Mouse (Mus musculus): ENCODE data around the gene Zbtb20. TPM values are rescaled to one million over a fixed set of nuclear protein-coding genes. Genes with fewer than 3 reads are reported as not detected.

Zbtb20 gene
- polyA plus RNA-seq, 1 experiment, result 4.0 TPM

DNA sequence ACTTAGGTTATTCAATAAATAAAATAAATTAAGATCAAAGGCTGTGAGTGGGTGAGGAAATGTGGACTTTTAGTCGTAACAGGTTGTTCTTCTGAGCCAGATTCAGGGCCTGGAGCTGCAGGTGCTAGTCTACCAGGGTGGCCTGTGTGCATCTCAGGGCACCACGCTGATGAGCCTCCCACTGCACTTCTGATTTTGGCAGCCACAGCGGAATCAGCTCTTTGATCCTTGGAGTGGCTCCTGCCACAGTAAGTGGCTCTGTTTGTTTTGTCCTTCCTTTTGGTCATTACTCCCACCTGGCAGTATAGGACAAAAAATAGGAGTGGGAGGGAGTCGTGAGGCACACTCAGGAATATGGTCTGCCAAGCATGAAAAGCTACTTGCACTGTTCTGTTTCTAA, 354.6 kb downstream of the Zbtb20 start:
- no peak for TF ChIP-seq MYOD1 (IDR thresholded peaks at IDR 0.05; ENCODE audit: control insufficient read depth, insufficient read length, low read depth)
- TF ChIP-seq MYOG (IDR thresholded peaks at IDR 0.05; ENCODE audit: control insufficient read depth, extremely low read depth, insufficient read length), result no peak
- Histone ChIP-seq H3K4me3 (ENCODE audit: insufficient read depth, poor library complexity, severe bottlenecking) (no peak overlapping the region), H3ac (ENCODE audit: control insufficient read depth, insufficient read length, low read depth) (no peak overlapping the region)

DNA sequence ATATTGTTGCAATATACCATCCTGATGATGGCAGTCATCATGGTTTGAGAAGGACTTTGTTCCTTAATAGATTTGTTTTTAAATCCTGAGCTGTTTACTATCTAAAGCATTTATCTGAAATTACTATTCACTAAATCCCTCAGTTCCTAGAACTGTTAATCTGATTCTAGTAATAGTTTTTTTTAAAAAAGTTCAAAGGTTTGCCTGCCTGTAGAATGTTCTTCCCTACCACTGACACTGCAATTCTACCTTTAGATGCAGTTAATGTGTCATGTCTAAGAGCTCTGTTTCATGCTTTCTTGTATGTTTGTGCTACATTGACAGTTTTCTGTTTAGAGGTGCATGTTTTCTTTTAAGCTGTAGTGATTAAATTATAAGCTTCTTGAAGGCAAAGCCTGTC, 358.6 kb downstream of the Zbtb20 start:
- Histone ChIP-seq H3K27me3 (ENCODE audit: control insufficient read depth, insufficient read depth, insufficient read length) (no peaks in the 10 kb centered on the region), H3ac (ENCODE audit: control insufficient read depth, insufficient read length, low read depth) (no peak overlapping the region), H3K79me3 (ENCODE audit: low read depth) (no peaks in the 10 kb centered on the region), H3K4me3 (ENCODE audit: insufficient read depth, poor library complexity, severe bottlenecking) (no peak overlapping the region), H3K79me2 (ENCODE audit: control insufficient read depth, insufficient read depth) (no peaks in the 10 kb centered on the region), H3K36me3 (ENCODE audit: control insufficient read depth, insufficient read depth) (no peaks in the 10 kb centered on the region)
- no peak for TF ChIP-seq CTCF (IDR thresholded peaks at IDR 0.05; ENCODE audit: control insufficient read depth, insufficient read depth, insufficient read length)
- no peak for TF ChIP-seq CEBPB (IDR thresholded peaks at IDR 0.05; ENCODE audit: low read depth)
- TF ChIP-seq MYOG (IDR thresholded peaks at IDR 0.05; ENCODE audit: control insufficient read depth, extremely low read depth, insufficient read length), result no peak
- TF ChIP-seq MYOD1 (IDR thresholded peaks at IDR 0.05; ENCODE audit: control insufficient read depth, insufficient read length, low read depth), result no peak
- TF ChIP-seq USF1 (IDR thresholded peaks at IDR 0.05; ENCODE audit: low read depth), result no peak
- no peak for TF ChIP-seq FOSL1 (IDR thresholded peaks at IDR 0.05; ENCODE audit: insufficient read depth, low read length, poor library complexity, severe bottlenecking)
- TF ChIP-seq MAX (IDR thresholded peaks at IDR 0.05), result no peak

More for the DNA sequence above, 354.6 kb downstream of the Zbtb20 start:
- H3K36me3 ChIP-seq (ENCODE audit: control insufficient read depth, insufficient read depth), result no peaks in the 10 kb centered on the region
- no peaks in the 10 kb centered on the region for H3K79me2 ChIP-seq (ENCODE audit: control insufficient read depth, insufficient read depth)
- no peaks in the 10 kb centered on the region for H3K79me3 ChIP-seq (ENCODE audit: low read depth)
- no peaks in the 10 kb centered on the region for H3K27me3 ChIP-seq (ENCODE audit: control insufficient read depth, insufficient read depth, insufficient read length)

DNA sequence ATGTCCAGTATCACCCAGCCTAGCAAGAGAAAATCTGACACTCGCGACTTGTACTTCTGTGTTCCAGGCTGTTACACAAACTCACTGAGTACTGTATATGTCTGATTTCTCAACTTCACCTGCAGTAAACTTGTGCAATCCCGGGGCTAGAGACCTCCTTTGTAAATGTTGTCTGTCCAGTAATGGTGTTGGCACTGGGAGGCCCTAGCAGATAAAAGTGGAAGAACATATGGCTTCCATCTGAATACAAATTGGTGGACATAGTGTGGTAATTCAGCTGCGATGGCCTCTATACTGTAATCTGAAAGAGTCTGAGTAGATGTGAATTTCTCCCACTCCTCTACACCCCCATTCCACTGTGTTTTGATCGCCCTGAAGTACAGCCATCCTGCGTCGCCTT, 359.6 kb downstream of the Zbtb20 start:
- H3K27me3 ChIP-seq (ENCODE audit: control insufficient read depth, insufficient read depth, insufficient read length), result no peaks in the 10 kb centered on the region
- H3K79me3 ChIP-seq (ENCODE audit: low read depth), result no peaks in the 10 kb centered on the region
- no peaks in the 10 kb centered on the region for H3K79me2 ChIP-seq (ENCODE audit: control insufficient read depth, insufficient read depth)
- TF ChIP-seq MYOG (IDR thresholded peaks at IDR 0.05; ENCODE audit: control insufficient read depth, extremely low read depth, insufficient read length) (no peak), USF1 (IDR thresholded peaks at IDR 0.05; ENCODE audit: low read depth) (no peak), MAX (IDR thresholded peaks at IDR 0.05) (no peak), CTCF (IDR thresholded peaks at IDR 0.05; ENCODE audit: control insufficient read depth, insufficient read depth, insufficient read length) (no peak), FOSL1 (IDR thresholded peaks at IDR 0.05; ENCODE audit: insufficient read depth, low read length, poor library complexity, severe bottlenecking) (no peak), CEBPB (IDR thresholded peaks at IDR 0.05; ENCODE audit: low read depth) (no peak), MYOD1 (IDR thresholded peaks at IDR 0.05; ENCODE audit: control insufficient read depth, insufficient read length, low read depth) (no peak)
- no peak overlapping the region for H3ac ChIP-seq (ENCODE audit: control insufficient read depth, insufficient read length, low read depth)
- no peaks in the 10 kb centered on the region for H3K36me3 ChIP-seq (ENCODE audit: control insufficient read depth, insufficient read depth)
- H3K4me3 ChIP-seq (ENCODE audit: insufficient read depth, poor library complexity, severe bottlenecking), result no peak overlapping the region

DNA sequence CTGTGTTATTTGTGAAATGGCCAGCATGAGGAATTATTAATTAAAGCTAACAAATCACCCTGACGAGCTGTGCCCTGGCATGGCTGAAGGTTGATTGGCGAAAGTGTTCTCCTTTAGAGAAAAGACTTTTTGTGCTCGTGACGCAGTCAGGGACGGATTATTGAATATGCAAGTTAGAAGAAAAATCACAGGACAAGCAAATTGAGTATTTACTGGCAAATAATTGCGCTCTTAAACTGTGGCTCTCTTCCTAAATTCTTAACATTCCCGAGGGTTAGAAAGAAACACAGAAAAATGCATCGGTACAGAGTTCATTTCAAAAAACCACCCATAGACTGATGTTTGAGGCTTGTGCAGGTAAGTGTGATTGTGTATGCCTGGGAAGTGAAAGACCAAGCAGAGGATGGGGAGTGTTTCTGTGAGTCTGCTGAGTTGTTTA, 360.1 kb downstream of the Zbtb20 start:
- Histone ChIP-seq H3K27me3 (ENCODE audit: control insufficient read depth, insufficient read depth, insufficient read length) (no peaks in the 10 kb centered on the region), H3K79me3 (ENCODE audit: low read depth) (no peaks in the 10 kb centered on the region), H3ac (ENCODE audit: control insufficient read depth, insufficient read length, low read depth) (no peak overlapping the region), H3K79me2 (ENCODE audit: control insufficient read depth, insufficient read depth) (no peaks in the 10 kb centered on the region), H3K4me3 (ENCODE audit: insufficient read depth, poor library complexity, severe bottlenecking) (no peak overlapping the region), H3K36me3 (ENCODE audit: control insufficient read depth, insufficient read depth) (no peaks in the 10 kb centered on the region)
- TF ChIP-seq MYOG (IDR thresholded peaks at IDR 0.05; ENCODE audit: control insufficient read depth, extremely low read depth, insufficient read length) (no peak), MYOD1 (IDR thresholded peaks at IDR 0.05; ENCODE audit: control insufficient read depth, insufficient read length, low read depth) (no peak), USF1 (IDR thresholded peaks at IDR 0.05; ENCODE audit: low read depth) (no peak), FOSL1 (IDR thresholded peaks at IDR 0.05; ENCODE audit: insufficient read depth, low read length, poor library complexity, severe bottlenecking) (no peak), CTCF (IDR thresholded peaks at IDR 0.05; ENCODE audit: control insufficient read depth, insufficient read depth, insufficient read length) (no peak), CEBPB (IDR thresholded peaks at IDR 0.05; ENCODE audit: low read depth) (no peak), MAX (IDR thresholded peaks at IDR 0.05) (no peak)

DNA sequence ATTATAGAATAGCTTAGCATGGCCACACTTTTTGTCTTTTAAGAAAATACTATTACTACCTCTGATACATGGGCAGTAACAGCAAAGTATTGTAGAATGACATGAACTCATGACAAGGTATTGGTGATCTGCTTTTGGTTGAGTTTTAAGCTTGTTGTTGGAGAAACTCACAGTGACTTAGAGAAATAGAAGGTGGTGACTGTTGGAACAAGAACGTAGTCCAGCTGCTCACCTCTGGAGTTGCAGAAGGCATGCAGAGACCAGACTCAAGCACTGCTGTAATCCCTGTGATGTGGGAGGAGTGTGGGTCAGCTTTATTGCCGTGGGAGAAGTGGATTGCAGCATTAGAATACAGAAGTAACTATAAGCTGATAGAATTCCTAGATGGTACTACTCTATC, 361.9 kb downstream of the Zbtb20 start:
- no peak for TF ChIP-seq CEBPB (IDR thresholded peaks at IDR 0.05; ENCODE audit: low read depth)
- no peak for TF ChIP-seq CTCF (IDR thresholded peaks at IDR 0.05; ENCODE audit: control insufficient read depth, insufficient read depth, insufficient read length)
- TF ChIP-seq FOSL1 (IDR thresholded peaks at IDR 0.05; ENCODE audit: insufficient read depth, low read length, poor library complexity, severe bottlenecking), result no peak
- no peak for TF ChIP-seq MYOD1 (IDR thresholded peaks at IDR 0.05; ENCODE audit: control insufficient read depth, insufficient read length, low read depth)
- TF ChIP-seq MAX (IDR thresholded peaks at IDR 0.05), result no peak
- TF ChIP-seq MYOG (IDR thresholded peaks at IDR 0.05; ENCODE audit: control insufficient read depth, extremely low read depth, insufficient read length), result no peak
- TF ChIP-seq USF1 (IDR thresholded peaks at IDR 0.05; ENCODE audit: low read depth), result no peak
- Histone ChIP-seq H3ac (ENCODE audit: control insufficient read depth, insufficient read length, low read depth) (no peak overlapping the region), H3K79me2 (ENCODE audit: control insufficient read depth, insufficient read depth) (no peaks in the 10 kb centered on the region), H3K36me3 (ENCODE audit: control insufficient read depth, insufficient read depth) (no peaks in the 10 kb centered on the region), H3K79me3 (ENCODE audit: low read depth) (no peaks in the 10 kb centered on the region), H3K27me3 (ENCODE audit: control insufficient read depth, insufficient read depth, insufficient read length) (no peaks in the 10 kb centered on the region), H3K4me3 (ENCODE audit: insufficient read depth, poor library complexity, severe bottlenecking) (no peak overlapping the region)

DNA sequence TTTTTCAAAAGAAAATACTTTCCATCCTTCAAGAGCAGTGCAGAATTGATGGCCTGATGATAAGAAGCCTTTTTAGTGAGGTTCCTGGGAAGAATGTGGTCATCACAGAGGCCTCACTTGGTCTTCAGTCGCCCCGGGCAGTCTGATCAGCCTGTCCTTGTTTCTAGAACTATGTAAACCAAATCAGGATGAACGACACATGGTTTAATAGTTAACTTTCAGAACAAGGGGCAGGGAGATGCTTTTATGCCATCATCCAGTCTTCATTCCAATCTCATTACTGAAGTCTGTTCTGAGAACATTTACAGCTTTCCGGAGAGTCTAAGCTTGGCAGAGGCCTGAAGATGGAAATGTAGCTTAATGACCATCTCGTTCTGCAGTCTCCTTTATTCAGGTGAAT, 371.3 kb downstream of the Zbtb20 start:
- Histone ChIP-seq H3ac (ENCODE audit: control insufficient read depth, insufficient read length, low read depth) (no peak overlapping the region), H3K79me3 (ENCODE audit: low read depth) (no peaks in the 10 kb centered on the region), H3K36me3 (ENCODE audit: control insufficient read depth, insufficient read depth) (no peaks in the 10 kb centered on the region), H3K79me2 (ENCODE audit: control insufficient read depth, insufficient read depth) (no peaks in the 10 kb centered on the region), H3K4me3 (ENCODE audit: insufficient read depth, poor library complexity, severe bottlenecking) (no peak overlapping the region), H3K27me3 (ENCODE audit: control insufficient read depth, insufficient read depth, insufficient read length) (no peaks in the 10 kb centered on the region)
- no peak for TF ChIP-seq USF1 (IDR thresholded peaks at IDR 0.05; ENCODE audit: low read depth)
- TF ChIP-seq MYOG (IDR thresholded peaks at IDR 0.05; ENCODE audit: control insufficient read depth, extremely low read depth, insufficient read length), result no peak
- no peak for TF ChIP-seq CTCF (IDR thresholded peaks at IDR 0.05; ENCODE audit: control insufficient read depth, insufficient read depth, insufficient read length)
- no peak for TF ChIP-seq MYOD1 (IDR thresholded peaks at IDR 0.05; ENCODE audit: control insufficient read depth, insufficient read length, low read depth)
- TF ChIP-seq FOSL1 (IDR thresholded peaks at IDR 0.05; ENCODE audit: insufficient read depth, low read length, poor library complexity, severe bottlenecking), result no peak
- TF ChIP-seq CEBPB (IDR thresholded peaks at IDR 0.05; ENCODE audit: low read depth), result no peak
- TF ChIP-seq MAX (IDR thresholded peaks at IDR 0.05), result no peak

Measured in C2C12 (cell line).